Mouse (Mus musculus) cortical plate, adult 2 months (tissue): ENCODE results near the gene Gucy1b2.

Experiments used
- CTCF ChIP-seq: fragments of 200-500 bp; IDR thresholded peaks from 2 replicates; pipeline ENCODE4 v1.5.1; 2011; ENCODE audit warnings: mild to moderate bottlenecking, control low read depth, low read length; ENCODE audit not compliant: insufficient read depth; ENCODE audit errors: extremely low read depth
- POLR2A ChIP-seq: fragments of 200-500 bp; IDR thresholded peaks from 2 replicates; pipeline ENCODE4 v1.6.1; 2011; ENCODE audit warnings: mild to moderate bottlenecking, low read length, control low read depth; ENCODE audit not compliant: insufficient read depth; ENCODE audit errors: extremely low read depth

- TF ChIP-seq CTCF (no peak), POLR2A (no peak)
Measured at GRCm38 (mm10) chr14:62361263-62361980, 94.7 kb downstream of the Gucy1b2 start.
